Mouse (Mus musculus) heart, adult 9 months (tissue): ENCODE measurements around the gene Ptgdr2.
A peak's percentile ranks its signal among the peaks of the same experiment; 100 is the strongest.

ENCODE experiments used
- DNase-seq, 2 experiments: peaks; one replicate each; pipeline ENCODE4 v3.0.0; 2022; ENCODE audit warnings: low spot score in 2 of 2

Gene Ptgdr2

DNA sequence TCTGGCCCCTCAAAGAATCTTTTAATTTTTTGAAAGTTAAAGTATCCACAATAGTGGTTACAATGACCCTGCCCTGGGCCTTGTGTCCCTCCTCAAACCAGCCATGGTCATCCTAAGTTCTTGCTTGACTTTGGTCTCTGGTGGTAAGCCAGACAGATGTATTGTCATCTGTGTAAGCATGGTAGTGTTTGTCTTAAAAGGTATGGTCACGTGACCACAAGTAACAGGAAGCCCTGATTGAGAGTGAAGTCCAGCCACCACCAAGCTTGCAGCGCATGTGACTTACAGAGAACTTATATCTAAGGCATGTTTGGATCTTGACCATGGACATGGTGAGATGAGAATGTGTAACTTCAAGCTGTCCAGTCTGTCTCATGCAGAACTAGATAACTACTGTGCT lies 38.2 kb downstream of the Ptgdr2 start:
- no peak for DNase-seq

DNA sequence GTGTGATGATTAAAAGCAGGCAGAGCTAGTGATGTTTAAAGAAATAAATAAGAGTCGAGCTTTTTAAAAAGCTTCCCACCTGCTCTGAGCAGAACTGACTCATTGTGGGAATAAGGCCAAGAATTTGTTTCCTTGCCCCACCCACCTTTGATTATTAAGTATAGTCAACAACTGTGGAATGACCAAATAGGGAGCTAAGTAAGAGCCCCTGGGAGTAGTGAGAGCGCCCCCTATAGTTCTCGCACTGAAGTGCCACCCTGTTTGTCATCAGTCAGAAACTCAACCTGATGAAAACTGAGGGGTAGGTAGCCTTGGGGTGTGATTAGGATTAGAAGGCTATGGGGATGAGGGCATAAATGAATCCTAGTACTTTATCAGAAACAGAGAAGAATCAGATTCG lies 39.4 kb downstream of the Ptgdr2 start:
- DNase-seq = peak; percentile 36 to 61

DNA sequence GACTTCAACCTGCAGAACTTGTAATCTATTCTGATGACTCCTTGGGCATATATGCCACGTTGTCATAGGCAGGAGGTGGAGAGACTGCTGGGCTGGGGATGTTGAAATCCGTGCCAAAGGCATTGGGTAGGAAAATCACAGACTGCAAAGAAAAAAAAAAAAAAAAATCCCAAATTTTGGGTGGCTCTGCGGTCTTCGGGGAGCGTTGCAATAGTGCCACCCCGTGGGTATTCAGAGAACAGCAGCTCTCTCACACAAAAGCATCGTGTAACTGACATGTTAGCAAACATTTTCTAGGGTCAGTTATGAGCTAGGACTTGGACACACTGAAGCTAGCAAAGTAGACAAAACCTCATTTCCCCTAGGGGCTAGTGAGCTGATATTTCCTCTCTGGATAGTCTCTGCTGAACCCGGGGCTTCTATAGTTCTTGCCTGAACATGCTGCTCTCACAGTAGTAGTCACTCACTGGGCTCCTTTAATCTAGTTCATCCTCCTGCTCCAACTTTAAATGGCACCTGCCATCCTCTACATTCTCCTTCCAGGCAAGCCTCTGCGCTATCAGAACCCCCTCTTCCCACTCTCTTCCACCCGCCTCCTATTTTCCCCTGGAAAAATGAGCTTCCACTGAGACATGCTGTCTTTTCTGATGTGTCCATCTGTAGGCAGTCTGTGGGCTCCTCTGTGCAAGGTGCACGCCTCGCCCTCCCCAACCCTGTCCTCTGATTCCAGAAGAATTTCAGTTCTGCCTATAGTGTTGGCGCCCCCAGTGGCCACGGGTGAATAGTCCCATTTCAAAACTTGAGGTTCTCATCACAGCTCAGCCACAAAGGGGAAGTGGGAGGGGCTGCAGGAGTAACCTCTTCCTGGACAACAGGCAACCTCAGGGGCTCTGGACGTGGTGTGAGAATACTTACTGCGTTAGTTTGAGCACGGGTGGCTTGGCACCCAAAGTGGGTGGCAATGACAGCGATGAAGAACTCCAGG lies 42.5 kb downstream of the Ptgdr2 start:
- DNase-seq = peak; percentile 75 to 84

DNA sequence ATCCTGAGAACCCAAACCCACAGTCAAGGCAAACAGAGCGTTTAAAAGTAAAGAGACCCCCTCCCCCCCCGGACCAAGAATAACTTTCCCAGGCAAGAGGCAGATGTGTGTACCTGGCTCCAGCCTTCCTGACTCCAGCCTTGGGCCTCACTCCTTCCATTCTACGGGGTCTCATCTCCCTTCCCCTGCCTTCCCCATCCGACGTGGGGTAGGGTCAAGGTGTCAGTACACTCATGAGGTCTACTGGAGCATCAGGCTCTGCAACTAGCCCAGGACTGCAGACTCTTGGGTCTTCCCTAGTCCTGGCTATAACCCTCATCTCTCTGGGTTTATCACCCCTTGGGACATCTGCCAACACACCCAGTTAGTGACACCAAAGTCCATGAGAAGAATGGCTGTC lies 43.2 kb downstream of the Ptgdr2 start:
- no peak for DNase-seq

DNA sequence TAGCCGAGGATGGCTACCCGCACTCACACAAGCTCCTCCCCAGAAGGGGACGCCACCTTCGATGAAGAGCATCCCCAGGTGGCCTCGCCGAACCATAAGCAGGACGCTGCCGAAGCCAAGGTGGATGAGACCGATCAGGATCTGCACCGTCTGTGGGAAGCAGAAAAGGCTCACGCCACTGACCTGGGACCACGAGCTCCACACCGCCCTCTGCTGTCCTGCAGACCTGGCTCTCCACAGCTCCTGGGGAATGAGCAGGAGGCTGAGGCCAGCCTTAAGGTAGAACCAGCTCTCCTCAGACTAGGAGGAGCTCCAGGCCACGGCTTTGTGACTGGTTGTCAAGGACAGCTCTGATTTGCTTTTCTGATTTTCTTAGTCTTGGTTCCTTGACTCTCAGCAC lies 46.2 kb downstream of the Ptgdr2 start:
- DNase-seq = peak in 1 of 2 experiments; percentile 19

DNA sequence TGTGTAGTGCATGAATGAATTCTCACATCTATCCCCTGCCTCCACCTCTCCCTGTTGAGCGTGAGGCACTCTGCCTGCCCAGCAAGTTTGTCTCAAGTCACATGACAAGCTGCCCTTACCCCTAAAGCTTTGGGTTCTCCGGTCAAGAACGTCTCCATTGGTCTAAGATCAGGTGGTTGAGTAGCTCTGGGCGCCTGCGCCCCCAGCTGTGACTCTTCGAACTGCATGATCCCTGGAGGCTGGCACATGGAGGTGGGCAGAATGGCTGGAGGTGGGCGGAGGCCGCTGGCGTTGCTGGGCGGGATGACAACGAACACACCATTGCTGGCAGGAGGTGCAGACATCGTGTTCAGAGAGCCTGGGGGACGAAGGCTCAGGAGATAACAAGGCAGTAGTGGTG lies 47.6 kb downstream of the Ptgdr2 start:
- no peak for DNase-seq

DNA sequence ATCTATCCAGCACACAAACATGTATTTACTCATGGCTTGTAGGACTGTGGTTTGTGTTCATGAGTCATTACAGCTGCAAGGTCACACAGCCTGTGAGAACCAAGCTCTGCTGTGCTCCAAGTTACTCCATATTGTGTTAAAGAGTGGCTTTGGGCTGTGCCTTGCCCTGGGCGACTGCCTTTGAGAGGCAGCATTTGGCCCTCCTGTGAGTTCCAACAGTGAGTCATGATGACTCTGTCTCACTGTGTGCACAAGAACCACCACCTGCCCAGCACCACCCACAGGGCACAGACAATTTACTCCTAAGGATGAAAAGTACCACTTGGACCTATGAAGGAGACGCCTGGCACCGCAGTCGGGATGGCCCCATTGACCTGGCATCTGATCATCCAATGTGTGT lies 48.9 kb downstream of the Ptgdr2 start:
- no peak for DNase-seq

DNA sequence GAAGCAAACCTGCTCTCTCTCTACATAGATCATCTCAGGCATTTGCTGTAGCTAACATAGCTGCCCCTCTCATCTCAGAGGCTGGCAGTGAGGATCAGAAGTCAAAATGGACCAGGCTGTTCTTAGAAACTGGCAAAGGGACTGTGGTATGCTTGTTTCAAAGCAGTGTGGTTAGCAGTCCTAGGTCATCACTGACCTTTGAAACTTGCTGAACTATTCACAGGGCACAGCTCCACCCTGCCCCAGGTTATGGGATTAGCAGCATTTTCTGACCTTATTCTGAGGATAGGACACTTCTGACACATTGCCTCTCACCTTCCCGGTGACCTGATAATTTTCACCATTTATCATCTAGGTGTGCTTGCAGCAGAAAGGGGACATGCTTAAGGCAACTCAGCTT lies 51.6 kb downstream of the Ptgdr2 start:
- no peak for DNase-seq

DNA sequence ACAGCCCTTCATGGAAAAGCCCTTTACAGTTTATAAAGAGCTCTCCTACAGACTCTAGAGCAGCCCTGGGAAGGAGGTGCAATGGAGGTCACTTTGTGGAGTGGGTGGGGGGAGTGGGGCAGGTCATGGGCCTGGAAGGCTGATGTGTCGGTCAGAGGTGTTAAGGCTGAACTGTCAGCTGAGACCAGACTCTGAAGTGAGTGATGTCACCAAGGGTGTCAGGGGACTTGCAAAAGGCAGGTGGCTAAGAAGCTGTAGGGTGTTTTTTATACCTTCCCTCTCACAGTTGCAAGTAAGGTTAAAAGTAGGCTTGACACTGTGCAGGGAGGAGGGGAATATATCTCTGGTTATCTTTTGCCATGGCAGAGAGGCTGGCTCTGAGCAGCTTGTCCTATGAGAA lies 53.8 kb downstream of the Ptgdr2 start:
- no peak for DNase-seq

DNA sequence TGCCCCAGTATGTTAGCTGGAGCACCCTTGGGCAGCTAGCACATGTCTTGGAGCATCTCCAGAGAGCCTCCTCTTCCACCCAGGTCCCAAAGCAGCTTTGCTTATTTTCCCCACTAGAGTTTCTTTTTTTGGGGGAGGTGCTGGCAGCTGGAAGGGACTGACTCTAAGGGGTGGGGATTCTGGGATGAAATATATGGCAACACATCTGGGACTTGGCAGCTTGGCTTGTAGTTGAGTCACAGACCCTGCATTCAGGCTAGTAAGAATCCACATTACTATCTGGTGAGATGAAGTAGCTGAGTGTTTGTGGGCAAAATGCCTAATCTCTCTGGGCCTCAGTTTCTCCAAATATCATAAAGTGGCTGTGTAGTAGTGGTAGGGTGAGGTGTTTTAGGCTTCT lies 55.0 kb downstream of the Ptgdr2 start:
- no peak for DNase-seq
